Mouse (Mus musculus) adrenal gland, postnatal 10 days (tissue): ENCODE data around the gene Rsrc1. TPM values are rescaled to one million over a fixed set of nuclear protein-coding genes. Genes with fewer than 3 reads are reported as not detected.
A peak's percentile ranks its signal among the peaks of the same experiment; 100 is the strongest.

ENCODE experiments used
- DNase-seq: peaks from one replicate; pipeline ENCODE4 v3.0.0; 2021; ENCODE audit warnings: mixed read lengths
- total RNA-seq, 2 experiments: library from RNA; stranded (reverse); gene quantifications; 2 replicates each; pipeline ENCODE4 v1.2.3; 2021

Gene Rsrc1
- total RNA-seq, 2 experiments from 2014 or later, result 25.2 to 30.0 TPM

- no peak for DNase-seq
Observed at GRCm38 (mm10) chr3:67279781-67280180, 298.6 kb downstream of the Rsrc1 start.

- DNase-seq, result no peak
Observed at GRCm38 (mm10) chr3:67280247-67280646, 299.1 kb downstream of the Rsrc1 start.

GRCm38 (mm10) chr3:67284039-67284438 is 302.8 kb downstream of the Rsrc1 start:
- no peak for DNase-seq

- no peak for DNase-seq
Observed at GRCm38 (mm10) chr3:67284848-67285247, 303.7 kb downstream of the Rsrc1 start.

- no peak for DNase-seq
Observed at GRCm38 (mm10) chr3:67288664-67289063, 307.5 kb downstream of the Rsrc1 start.

GRCm38 (mm10) chr3:67289482-67289881 is 308.3 kb downstream of the Rsrc1 start:
- DNase-seq, result no peak

GRCm38 (mm10) chr3:67308725-67309124 is 327.5 kb downstream of the Rsrc1 start:
- DNase-seq, result no peak

- no peak for DNase-seq
Observed at GRCm38 (mm10) chr3:67309644-67310311, 328.6 kb downstream of the Rsrc1 start.

GRCm38 (mm10) chr3:67311436-67311835 is 330.2 kb downstream of the Rsrc1 start:
- DNase-seq, result no peak

GRCm38 (mm10) chr3:67322422-67322821 is 341.2 kb downstream of the Rsrc1 start:
- no peak for DNase-seq

- DNase-seq, result no peak
Observed at GRCm38 (mm10) chr3:67339558-67339957, 358.4 kb downstream of the Rsrc1 start.

GRCm38 (mm10) chr3:67340921-67341320 is 359.7 kb downstream of the Rsrc1 start:
- no peak for DNase-seq

GRCm38 (mm10) chr3:67343004-67343662 is 361.9 kb downstream of the Rsrc1 start:
- no peak for DNase-seq

- DNase-seq, result peak; percentile 69
Observed at GRCm38 (mm10) chr3:67344599-67344998, 363.4 kb downstream of the Rsrc1 start.

- DNase-seq, result no peak
Observed at GRCm38 (mm10) chr3:67346674-67347073, 365.5 kb downstream of the Rsrc1 start.

GRCm38 (mm10) chr3:67351406-67352127 is 370.4 kb downstream of the Rsrc1 start:
- DNase-seq, result no peak

- DNase-seq, result peak; percentile 61
Observed at GRCm38 (mm10) chr3:67352128-67352762, 371.1 kb downstream of the Rsrc1 start.

GRCm38 (mm10) chr3:67352763-67353149 is 371.6 kb downstream of the Rsrc1 start:
- DNase-seq, result no peak

- no peak for DNase-seq
Observed at GRCm38 (mm10) chr3:67358376-67358775, 377.2 kb downstream of the Rsrc1 start.

- no peak for DNase-seq
Observed at GRCm38 (mm10) chr3:67366087-67366892, 385.1 kb downstream of the Rsrc1 start.

- peak; percentile 69 for DNase-seq
Observed at GRCm38 (mm10) chr3:67367481-67367880, 386.3 kb downstream of the Rsrc1 start.
